Comparison of ENCODE assay signal across 22 mouse cellular contexts in genomic region chr7:123177215-123177614, GRCm38 (mm10). TPM values are rescaled to one million over a fixed set of nuclear protein-coding genes. Genes with fewer than 3 reads are reported as not detected.
DNase-seq lines count a peak whose midpoint lies in the region; ATAC-seq and TF ChIP-seq lines count a peak whose summit lies in the region.
"Had no signal": no experiment of that assay in that cellular context is flagged by ENCODE, and none has a peak within 500 bp of the region (broad histone marks: within the 10 kb centered on the region; RNA-seq: fewer than 3 reads in every experiment).

No protein-coding gene starts in this region.

- no peak for TF ChIP-seq CTCF in liver, postnatal 0 days (IDR thresholded peaks at IDR 0.05; ENCODE audit: low read depth)

- no peaks in the 10 kb centered on the region for H3K4me1 ChIP-seq in liver, postnatal 0 days (ENCODE audit: insufficient read depth)
- no peaks in the 10 kb centered on the region for H3K4me1 ChIP-seq in liver, embryonic 12.5 days
- H3K4me1 ChIP-seq in intestine, embryonic 14.5 days (replicated peaks; ENCODE audit: control insufficient read depth, insufficient read depth, low read length), result no peaks in the 10 kb centered on the region
- 0 out of 2 replicates have a peak, but pooled peaks cover 5% of the 10 kb centered on the region for H3K4me1 ChIP-seq in intestine, embryonic 16.5 days (ENCODE audit: control insufficient read depth, insufficient read depth, low read length)
- H3K4me1 ChIP-seq: embryonic facial prominence, embryonic 10.5 days; embryonic facial prominence, embryonic 12.5 days; forebrain, embryonic 10.5 days; forebrain, embryonic 12.5 days had no signal

- 0 out of 2 replicates have a peak, but pooled peaks have one; percentile 29 for ATAC-seq in liver, postnatal 0 days
- ATAC-seq in liver, embryonic 12.5 days, result no peak
- 0 out of 2 replicates have a peak, but pooled peaks have one; percentile 66 for ATAC-seq in intestine, embryonic 14.5 days (replicated peaks; ENCODE audit: low FRiP score, low TSS enrichment, low read depth)
- peak; percentile 89 for ATAC-seq in intestine, embryonic 16.5 days
- ATAC-seq: forebrain, embryonic 14.5 days; forebrain, embryonic 16.5 days had no signal

- H3K27me3 ChIP-seq in liver, postnatal 0 days (ENCODE audit: insufficient read depth, low read length), result no peaks in the 10 kb centered on the region
- no peaks in the 10 kb centered on the region for H3K27me3 ChIP-seq in liver, embryonic 12.5 days (replicated peaks)
- H3K27me3 ChIP-seq in intestine, embryonic 14.5 days (replicated peaks; ENCODE audit: control insufficient read depth, insufficient read depth, low read length), result no peaks in the 10 kb centered on the region
- H3K27me3 ChIP-seq in intestine, embryonic 16.5 days (replicated peaks; ENCODE audit: control insufficient read depth, insufficient read depth, low read length), result no peaks in the 10 kb centered on the region
- H3K27me3 ChIP-seq: embryonic facial prominence, embryonic 12.5 days; forebrain, embryonic 12.5 days had no signal

- H3K4me3 ChIP-seq in liver, postnatal 0 days (ENCODE audit: low read depth, low read length), result no peak overlapping the region
- H3K4me3 ChIP-seq in liver, embryonic 12.5 days, result no peak overlapping the region
- H3K4me3 ChIP-seq in intestine, embryonic 14.5 days (ENCODE audit: low read depth, low read length), result no peak overlapping the region
- no peak overlapping the region for H3K4me3 ChIP-seq in intestine, embryonic 16.5 days (ENCODE audit: low read length)
- H3K4me3 ChIP-seq: embryonic facial prominence, embryonic 10.5 days; embryonic facial prominence, embryonic 12.5 days; forebrain, embryonic 10.5 days; forebrain, embryonic 12.5 days had no signal

- no peak for TF ChIP-seq EP300 in liver, postnatal 0 days (IDR thresholded peaks at IDR 0.05; ENCODE audit: low read depth)

- no peak overlapping the region for H3K9ac ChIP-seq in liver, postnatal 0 days (replicated peaks)
- H3K9ac ChIP-seq in liver, embryonic 12.5 days, result no peak overlapping the region
- no peak overlapping the region for H3K9ac ChIP-seq in intestine, embryonic 14.5 days (ENCODE audit: low read length)
- H3K9ac ChIP-seq in intestine, embryonic 16.5 days (ENCODE audit: low read depth, low read length), result no peak overlapping the region
- H3K9ac ChIP-seq: embryonic facial prominence, embryonic 12.5 days; forebrain, embryonic 12.5 days had no signal

- H3K36me3 ChIP-seq in liver, postnatal 0 days (replicated peaks; ENCODE audit: insufficient read depth, low read length), result peaks cover 80% of the 10 kb centered on the region
- peaks cover 93% of the 10 kb centered on the region for H3K36me3 ChIP-seq in liver, embryonic 12.5 days
- peaks cover 98% of the 10 kb centered on the region for H3K36me3 ChIP-seq in intestine, embryonic 14.5 days (ENCODE audit: control insufficient read depth, insufficient read depth, low read length)
- peaks cover 23% of the 10 kb centered on the region for H3K36me3 ChIP-seq in intestine, embryonic 16.5 days (ENCODE audit: control insufficient read depth, insufficient read depth, low read length)

- H3K4me2 ChIP-seq in liver, postnatal 0 days (ENCODE audit: low read depth, low read length), result no peak overlapping the region
- no peak overlapping the region for H3K4me2 ChIP-seq in liver, embryonic 12.5 days
- H3K4me2 ChIP-seq in intestine, embryonic 14.5 days (ENCODE audit: low read length), result no peak overlapping the region
- no peak overlapping the region for H3K4me2 ChIP-seq in intestine, embryonic 16.5 days (ENCODE audit: low read depth, low read length)
- H3K4me2 ChIP-seq: embryonic facial prominence, embryonic 12.5 days; forebrain, embryonic 12.5 days had no signal

- H3K9me3 ChIP-seq in liver, postnatal 0 days (ENCODE audit: low read length), result no peaks in the 10 kb centered on the region
- H3K9me3 ChIP-seq in liver, embryonic 12.5 days (replicated peaks), result no peaks in the 10 kb centered on the region
- no peaks in the 10 kb centered on the region for H3K9me3 ChIP-seq in intestine, embryonic 14.5 days (ENCODE audit: control insufficient read depth, low read length)
- H3K9me3 ChIP-seq in intestine, embryonic 16.5 days (ENCODE audit: control insufficient read depth, low read length), result no peaks in the 10 kb centered on the region
- H3K9me3 ChIP-seq: embryonic facial prominence, embryonic 10.5 days; embryonic facial prominence, embryonic 12.5 days; forebrain, embryonic 10.5 days; forebrain, embryonic 12.5 days had no signal

- no peak for DNase-seq in liver, postnatal 0 days
- DNase-seq in intestine, embryonic 14.5 days (ENCODE audit: low spot score), result no peak
- no peak for DNase-seq in adrenal gland, postnatal 36 days
- DNase-seq in lung, postnatal 14 days, result no peak
- DNase-seq in thymus, postnatal 10 days (ENCODE audit: low spot score in 2 of 2), result no peak
- DNase-seq: adrenal gland, adult 2 months; adrenal gland, postnatal 10 days; adrenal gland, postnatal 25 days; cerebellum, adult 11-12 months; cerebellum, adult 2 months; cerebellum, adult 9-10 months; cerebellum, postnatal 10 days; cerebellum, postnatal 25 days had no signal

- no peak overlapping the region for H3K27ac ChIP-seq in liver, postnatal 0 days (ENCODE audit: low read depth)
- no peak overlapping the region for H3K27ac ChIP-seq in liver, embryonic 12.5 days
- H3K27ac ChIP-seq in intestine, embryonic 14.5 days (ENCODE audit: low read depth), result no peak overlapping the region
- no peak overlapping the region for H3K27ac ChIP-seq in intestine, embryonic 16.5 days (ENCODE audit: low read length)
- H3K27ac ChIP-seq: embryonic facial prominence, embryonic 10.5 days; embryonic facial prominence, embryonic 12.5 days; forebrain, embryonic 10.5 days; forebrain, embryonic 12.5 days had no signal

RNA-seq across cellular contexts. Expression of gene Slc5a11, which starts 37.4 kb away (rescaled TPM):
- polyA plus RNA-seq in liver, postnatal 0 days (2015; fragmentation: Nextera tagmentation; extraction: Ambion mirVana), result 0.27 and 0.28 TPM in 2 replicates
- polyA plus RNA-seq in liver, embryonic 12.5 days (2016; fragmentation: Nextera tagmentation; extraction: Ambion mirVana), result 0.24 and 0.30 TPM in 2 replicates
- 2.9 and 3.2 TPM in 2 replicates for polyA plus RNA-seq in intestine, embryonic 14.5 days (2014; fragmentation: Nextera tagmentation; extraction: Ambion mirVana)
- 25.3 and 39.3 TPM in 2 replicates for polyA plus RNA-seq in intestine, embryonic 16.5 days (2015; fragmentation: Nextera tagmentation; extraction: Ambion mirVana)
- total RNA-seq in adrenal gland, postnatal 36 days (2021), result not detected
- total RNA-seq: adrenal gland, adult 2 months; adrenal gland, postnatal 10 days; adrenal gland, postnatal 25 days; MEL had no signal
- polyA plus RNA-seq: adrenal gland, adult 2 months; forebrain, embryonic 10.5 days had no signal

RNA-seq across cellular contexts. Expression of gene Tnrc6a, which starts 53.5 kb away (rescaled TPM):
- 26.8 and 28.9 TPM in 2 replicates for polyA plus RNA-seq in liver, postnatal 0 days (2015; fragmentation: Nextera tagmentation; extraction: Ambion mirVana)
- polyA plus RNA-seq in liver, embryonic 12.5 days (2016; fragmentation: Nextera tagmentation; extraction: Ambion mirVana), result 24.7 and 29.8 TPM in 2 replicates
- polyA plus RNA-seq in intestine, embryonic 14.5 days (2014; fragmentation: Nextera tagmentation; extraction: Ambion mirVana), result 54.5 and 56.0 TPM in 2 replicates
- polyA plus RNA-seq in intestine, embryonic 16.5 days (2015; fragmentation: Nextera tagmentation; extraction: Ambion mirVana), result 33.9 and 39.0 TPM in 2 replicates
- total RNA-seq in adrenal gland, postnatal 36 days (2021), result 10 to 100 TPM; 39.9 to 45.8 TPM
